Mouse (Mus musculus) olfactory bulb, adult 2 months (tissue): ENCODE measurements around the gene Edf1.

Experiments used
- CTCF ChIP-seq: fragments of 200-500 bp; IDR thresholded peaks from 2 replicates; pipeline ENCODE4 v1.5.1; 2012; ENCODE audit warnings: low read depth, mild to moderate bottlenecking, low read length, moderate library complexity; ENCODE audit not compliant: insufficient read depth
- POLR2A ChIP-seq: fragments of 200-500 bp; IDR thresholded peaks from 2 replicates; pipeline ENCODE4 v1.6.1; 2012; ENCODE audit warnings: mild to moderate bottlenecking, low read depth, low read length, moderate library complexity; ENCODE audit not compliant: insufficient read depth

GRCm38 (mm10) chr2:25558774-25559173 is 1.1 kb downstream of the Edf1 start:
- no peak for TF ChIP-seq CTCF
- TF ChIP-seq POLR2A, result no peak
